ENCODE assay signal across 35 mouse cellular contexts in genomic region chr5:43330260-43330659, GRCm38 (mm10).
"Had no signal": no experiment of that assay in that cellular context is flagged by ENCODE, and none has a peak within 500 bp of the region (broad histone marks: within the 10 kb centered on the region; RNA-seq: fewer than 3 reads in every experiment).

No protein-coding gene starts in this region.

- H3K4me3 ChIP-seq: heart, adult 2 months; heart, embryonic 10.5 days; heart, embryonic 12.5 days; heart, embryonic 13.5 days; heart, embryonic 15.5 days; hindbrain, embryonic 10.5 days; hindbrain, embryonic 12.5 days; hindbrain, embryonic 13.5 days; hindbrain, embryonic 15.5 days; intestine, embryonic 15.5 days; kidney, embryonic 15.5 days; layer of hippocampus, adult 2 months had no signal

- H3K9ac ChIP-seq: heart, embryonic 12.5 days; heart, embryonic 13.5 days; heart, embryonic 15.5 days; hindbrain, embryonic 12.5 days; hindbrain, embryonic 13.5 days; hindbrain, embryonic 14.5 days; hindbrain, embryonic 15.5 days; intestine, embryonic 15.5 days; kidney, embryonic 15.5 days had no signal

- H3K4me2 ChIP-seq: heart, embryonic 11.5 days; heart, embryonic 12.5 days; heart, embryonic 13.5 days; heart, embryonic 15.5 days; hindbrain, embryonic 12.5 days; hindbrain, embryonic 13.5 days; hindbrain, embryonic 14.5 days; hindbrain, embryonic 15.5 days; intestine, embryonic 15.5 days; kidney, embryonic 15.5 days had no signal

- H3K9me3 ChIP-seq: heart, embryonic 10.5 days; heart, embryonic 12.5 days; heart, embryonic 13.5 days; heart, embryonic 15.5 days; hindbrain, embryonic 10.5 days; hindbrain, embryonic 12.5 days; hindbrain, embryonic 13.5 days; hindbrain, embryonic 15.5 days; intestine, embryonic 15.5 days; kidney, embryonic 15.5 days had no signal

- H3K27me3 ChIP-seq: heart, embryonic 12.5 days; heart, embryonic 13.5 days; heart, embryonic 15.5 days; hindbrain, embryonic 12.5 days; hindbrain, embryonic 13.5 days; hindbrain, embryonic 15.5 days; intestine, embryonic 15.5 days; kidney, embryonic 15.5 days had no signal

- H3K27ac ChIP-seq: heart, adult 2 months; heart, embryonic 10.5 days; heart, embryonic 13.5 days; heart, embryonic 15.5 days; hindbrain, embryonic 10.5 days; hindbrain, embryonic 12.5 days; hindbrain, embryonic 13.5 days; hindbrain, embryonic 14.5 days; hindbrain, embryonic 15.5 days; hindbrain, postnatal 0 days; intestine, embryonic 15.5 days; kidney, embryonic 15.5 days; kidney, postnatal 0 days; layer of hippocampus, adult 2 months had no signal

- ATAC-seq: hindbrain, embryonic 16.5 days; hindbrain, postnatal 0 days; inflammation-experienced regulatory T-cells, adult 6 months; intestine, embryonic 15.5 days; intestine, embryonic 16.5 days; intestine, postnatal 0 days had no signal

- H3K4me1 ChIP-seq: hindbrain, embryonic 12.5 days; intestine, embryonic 15.5 days had no signal

- DNase-seq: heart, adult 2 months; heart, postnatal 14 days; heart, postnatal 36 days; heart, postnatal 4 days; kidney, adult 11 months; kidney, adult 18-20 months; kidney, adult 2 months; kidney, adult 8-10 months; kidney, adult 9 months; kidney, postnatal 10 days; kidney, postnatal 14 days; kidney, postnatal 25 days; kidney, postnatal 36 days; kidney, postnatal 4 days; layer of hippocampus, adult 9-11 months; layer of hippocampus, postnatal 36 days had no signal

- H3K36me3 ChIP-seq: heart, embryonic 10.5 days; heart, embryonic 12.5 days; heart, embryonic 13.5 days; heart, embryonic 15.5 days; hindbrain, embryonic 10.5 days; hindbrain, embryonic 12.5 days; hindbrain, embryonic 13.5 days; hindbrain, embryonic 15.5 days; intestine, embryonic 15.5 days; kidney, embryonic 15.5 days had no signal
